Mouse (Mus musculus) stomach, embryonic 16.5 days (tissue): ENCODE results near the gene Glipr2. TPM values are rescaled to one million over a fixed set of nuclear protein-coding genes. Genes with fewer than 3 reads are reported as not detected.
A peak's percentile ranks its signal among the peaks of the same experiment; 100 is the strongest.

Experiments used
- ATAC-seq: fragments of 200-750 bp; cut with Nextera tagmentation; 2 replicates; pipeline ENCODE4 v1.8.0; 2017; ENCODE audit warnings: moderate number of reproducible peaks, moderate TSS enrichment; ENCODE audit not compliant: insufficient read depth, low FRiP score
- H3K27ac ChIP-seq: fragments of 300-500 bp; sonication (generic); 2 replicates; pipeline ENCODE4 v1.5.1; 2014; ENCODE audit warnings: low read length
- H3K27me3 ChIP-seq: fragments of 300-500 bp; sonication (generic); 2 replicates; pipeline ENCODE4 v1.6.1; 2014; ENCODE audit warnings: low read length, control low read depth, mixed read lengths; ENCODE audit not compliant: control insufficient read depth, insufficient read depth
- H3K36me3 ChIP-seq: fragments of 300-500 bp; sonication (generic); 2 replicates; pipeline ENCODE4 v1.6.1; 2014; ENCODE audit warnings: low read length; ENCODE audit not compliant: control insufficient read depth, insufficient read depth
- H3K4me1 ChIP-seq: fragments of 300-500 bp; sonication (generic); 2 replicates; pipeline ENCODE4 v1.6.1; 2014; ENCODE audit warnings: low read length, control low read depth, mixed read lengths; ENCODE audit not compliant: control insufficient read depth, insufficient read depth
- H3K4me2 ChIP-seq: fragments of 300-500 bp; sonication (generic); 2 replicates; pipeline ENCODE4 v1.6.1; 2014; ENCODE audit warnings: low read depth, low read length, mixed read lengths
- H3K4me3 ChIP-seq: fragments of 300-500 bp; sonication (generic); replicated peaks from 2 replicates; pipeline ENCODE4 v1.5.1; 2014; ENCODE audit warnings: mild to moderate bottlenecking, low read length
- H3K9ac ChIP-seq: fragments of 300-500 bp; sonication (generic); 2 replicates; pipeline ENCODE4 v1.6.1; 2014; ENCODE audit warnings: low read length
- H3K9me3 ChIP-seq: fragments of 300-500 bp; sonication (generic); replicated peaks from 2 replicates; pipeline ENCODE4 v1.6.1; 2016; ENCODE audit warnings: low read length, control low read depth; ENCODE audit not compliant: control insufficient read depth
- WGBS: fragments of 180-500 bp; shearing (Covaris S2); extraction: QIAGEN DNeasy Blood & Tissue Kit; methylation state at CpG from one replicate; pipeline ENCODE4 v1.1.7; 2014; 5-methylcytosine and 5-hydroxymethylcytosine counted together
- polyA plus RNA-seq: library from polyadenylated mRNA; unstranded; fragments of >200 nt; fragmentation: Nextera tagmentation; extraction: Ambion mirVana; gene quantifications from 2 replicates; pipeline ENCODE4 v1.2.1, GENCODE M21; 2015

Gene Glipr2
- polyA plus RNA-seq, 1 experiment from 2014 or later: 105 TPM

- no peaks in the 10 kb centered on the region for H3K4me1 ChIP-seq
- ATAC-seq: no peak
- H3K27ac ChIP-seq: no peak overlapping the region
- WGBS: 90% methylated on average over 5 of the region's 5 CpGs
- peaks cover 4% of the 10 kb centered on the region; the same call in 1 of the 2 replicates for H3K36me3 ChIP-seq
- no peak overlapping the region for H3K9ac ChIP-seq
- H3K4me2 ChIP-seq: no peak overlapping the region
- H3K4me3 ChIP-seq: no peak overlapping the region
- no peaks in the 10 kb centered on the region for H3K27me3 ChIP-seq
- H3K9me3 ChIP-seq: no peaks in the 10 kb centered on the region
Measured at GRCm38 (mm10) chr4:43941315-43941714, 15.9 kb upstream of the Glipr2 start.

GRCm38 (mm10) chr4:43942421-43942820 lies 14.8 kb upstream of the Glipr2 start:
- Histone ChIP-seq H3K4me1 (no peaks in the 10 kb centered on the region), H3K36me3 (peaks cover 4% of the 10 kb centered on the region; the same call in 1 of the 2 replicates), H3K9me3 (no peaks in the 10 kb centered on the region), H3K4me2 (no peak overlapping the region), H3K9ac (no peak overlapping the region), H3K4me3 (no peak overlapping the region), H3K27ac (no peak overlapping the region), H3K27me3 (no peaks in the 10 kb centered on the region)
- no peak for ATAC-seq
- 83% methylated on average over 8 of the region's 8 CpGs for WGBS

- H3K36me3 ChIP-seq: no peaks in the 10 kb centered on the region
- H3K4me3 ChIP-seq: no peak overlapping the region
- no peaks in the 10 kb centered on the region for H3K27me3 ChIP-seq
- H3K4me1 ChIP-seq: no peaks in the 10 kb centered on the region
- ATAC-seq: no peak
- 96% methylated on average over 2 of the region's 2 CpGs for WGBS
- no peak overlapping the region for H3K4me2 ChIP-seq
- H3K9ac ChIP-seq: no peak overlapping the region
- no peak overlapping the region for H3K27ac ChIP-seq
- no peaks in the 10 kb centered on the region for H3K9me3 ChIP-seq
Measured at GRCm38 (mm10) chr4:43947571-43947970, 9.6 kb upstream of the Glipr2 start.

GRCm38 (mm10) chr4:43957846-43958461 lies 753 bp downstream of the Glipr2 start:
- ATAC-seq: peak; percentile 68
- Histone ChIP-seq H3K4me2 (peak overlapping the region; percentile 89), H3K4me1 (peaks cover 22% of the 10 kb centered on the region), H3K36me3 (no peaks in the 10 kb centered on the region), H3K27me3 (no peaks in the 10 kb centered on the region), H3K27ac (peak overlapping the region; percentile 92), H3K9ac (peak overlapping the region; percentile 76), H3K4me3 (peak overlapping the region; percentile 71), H3K9me3 (no peaks in the 10 kb centered on the region)
- under 1% methylated on average over 26 of the region's 26 CpGs for WGBS

- no peak for ATAC-seq
- Histone ChIP-seq H3K27ac (peak overlapping the region; percentile 34), H3K9me3 (no peaks in the 10 kb centered on the region), H3K4me3 (peak overlapping the region; percentile 71; the same call in 1 of the 2 replicates), H3K36me3 (no peaks in the 10 kb centered on the region), H3K27me3 (no peaks in the 10 kb centered on the region), H3K4me1 (peaks cover 38% of the 10 kb centered on the region), H3K4me2 (peak overlapping the region; percentile 89), H3K9ac (peak overlapping the region; percentile 61)
- 45% methylated on average over 9 of the region's 9 CpGs for WGBS
Measured at GRCm38 (mm10) chr4:43959523-43960179, 2.5 kb downstream of the Glipr2 start.

GRCm38 (mm10) chr4:43960207-43960606 lies 3.0 kb downstream of the Glipr2 start:
- 58% methylated on average over 6 of the region's 6 CpGs for whole genome bisulfite sequencing
- no peaks in the 10 kb centered on the region for H3K36me3 ChIP-seq
- H3K9me3 ChIP-seq: no peaks in the 10 kb centered on the region
- H3K9ac ChIP-seq: peak overlapping the region; percentile 61; the same call in 1 of the 2 replicates
- no peaks in the 10 kb centered on the region for H3K27me3 ChIP-seq
- peaks cover 43% of the 10 kb centered on the region for H3K4me1 ChIP-seq
- H3K4me2 ChIP-seq: peak overlapping the region; percentile 89
- H3K4me3 ChIP-seq: 0 out of 2 replicates have a peak overlapping the region, but pooled peaks have one; percentile 71
- peak overlapping the region; percentile 34; the same call in 1 of the 2 replicates for H3K27ac ChIP-seq
- ATAC-seq: no peak

- peaks cover 51% of the 10 kb centered on the region for H3K4me1 ChIP-seq
- peak; percentile 48; the same call in 1 of the 2 replicates for ATAC-seq
- no peaks in the 10 kb centered on the region for H3K9me3 ChIP-seq
Measured at GRCm38 (mm10) chr4:43964326-43964833, 7.2 kb downstream of the Glipr2 start.

GRCm38 (mm10) chr4:43964951-43965684 lies 7.9 kb downstream of the Glipr2 start:
- Histone ChIP-seq H3K9me3 (no peaks in the 10 kb centered on the region), H3K4me1 (peaks cover 49% of the 10 kb centered on the region), H3K4me3 (no peak overlapping the region), H3K4me2 (0 out of 2 replicates have a peak overlapping the region, but pooled peaks have one; percentile 36), H3K27ac (peak overlapping the region; percentile 88), H3K36me3 (no peaks in the 10 kb centered on the region), H3K27me3 (no peaks in the 10 kb centered on the region), H3K9ac (peak overlapping the region; percentile 56; the same call in 1 of the 2 replicates)
- ATAC-seq: peak; percentile 59; the same call in 1 of the 2 replicates
- WGBS: 45% methylated on average over 4 of the region's 4 CpGs

More at GRCm38 (mm10) chr4:43964326-43964833, 7.2 kb downstream of the Glipr2 start:
- Histone ChIP-seq H3K36me3 (no peaks in the 10 kb centered on the region), H3K9ac (peak overlapping the region; percentile 56), H3K27me3 (no peaks in the 10 kb centered on the region), H3K4me2 (peak overlapping the region; percentile 36), H3K4me3 (0 out of 2 replicates have a peak overlapping the region, but pooled peaks have one; percentile 5), H3K27ac (peak overlapping the region; percentile 88)
- WGBS: 37% methylated on average over 2 of the region's 2 CpGs
